Mouse (Mus musculus) embryo, embryonic 10.5 days (tissue): ENCODE data around the gene Zfp426.

Experiments
- DNase-seq: peaks from one replicate; pipeline ENCODE4 v3.0.0-alpha.2; 2015; ENCODE audit warnings: low spot score

The Zfp426 gene

GRCm38 (mm10) chr9:20492527-20493233 lies at the start of gene Zfp426:
Gene Zfp426, minus strand, starts transcription at chr9:20492746.
- DNase-seq = peak; percentile 93

GRCm38 (mm10) chr9:20536598-20536997 lies 44.1 kb upstream of the Zfp426 start:
- no peak for DNase-seq

- no peak for DNase-seq
These were observed 41.9 kb upstream of the Zfp426 start for GRCm38 (mm10) chr9:20534326-20534926.

GRCm38 (mm10) chr9:20521306-20521957 lies 28.9 kb upstream of the Zfp426 start, which contains the start of gene Zfp266:
Gene Zfp266, minus strand, starts transcription at chr9:20521417.
- DNase-seq = peak; percentile 95

- peak; percentile 66 for DNase-seq
These were observed 28.1 kb upstream of the Zfp426 start for GRCm38 (mm10) chr9:20520531-20521210.

- DNase-seq = peak; percentile 46
These were observed 27.4 kb upstream of the Zfp426 start for GRCm38 (mm10) chr9:20519949-20520348.

GRCm38 (mm10) chr9:20518708-20519107 lies 26.2 kb upstream of the Zfp426 start:
- no peak for DNase-seq

GRCm38 (mm10) chr9:20517727-20518126 lies 25.2 kb upstream of the Zfp426 start:
- no peak for DNase-seq

- DNase-seq = no peak
These were observed 21.5 kb upstream of the Zfp426 start for GRCm38 (mm10) chr9:20514016-20514415.

GRCm38 (mm10) chr9:20512714-20513113 lies 20.2 kb upstream of the Zfp426 start:
- DNase-seq = no peak

GRCm38 (mm10) chr9:20511645-20512044 lies 19.1 kb upstream of the Zfp426 start:
- DNase-seq = no peak

GRCm38 (mm10) chr9:20510346-20510745 lies 17.8 kb upstream of the Zfp426 start:
- DNase-seq = no peak

GRCm38 (mm10) chr9:20509676-20510075 lies 17.1 kb upstream of the Zfp426 start:
- no peak for DNase-seq

GRCm38 (mm10) chr9:20504801-20505200 lies 12.3 kb upstream of the Zfp426 start:
- no peak for DNase-seq

- DNase-seq = peak; percentile 29
These were observed 735 bp upstream of the Zfp426 start for GRCm38 (mm10) chr9:20493281-20493680.

GRCm38 (mm10) chr9:20491858-20492526 lies 554 bp downstream of the Zfp426 start:
- DNase-seq = no peak

- no peak for DNase-seq
These were observed 3.0 kb downstream of the Zfp426 start for GRCm38 (mm10) chr9:20489536-20489935.

- no peak for DNase-seq
These were observed 13.2 kb downstream of the Zfp426 start for GRCm38 (mm10) chr9:20479396-20479795.

- no peak for DNase-seq
These were observed 15.9 kb downstream of the Zfp426 start for GRCm38 (mm10) chr9:20476632-20477031.

GRCm38 (mm10) chr9:20466761-20467442 lies 25.6 kb downstream of the Zfp426 start:
- peak; percentile 83 for DNase-seq
